Mouse (Mus musculus) G1E (cell line): Measurements from ENCODE around the gene Cryzl2.

ENCODE experiments used
- CTCF ChIP-seq: IDR thresholded peaks from 2 replicates; pipeline ENCODE4 v1.5.1; 2012; ENCODE audit warnings: low read depth, low read length, inconsistent platforms, mixed read lengths
- TAL1 ChIP-seq: conservative IDR thresholded peaks from 2 replicates; pipeline ENCODE4 v1.6.1; 2012; ENCODE audit warnings: low read depth, low read length, inconsistent platforms, mixed read lengths

DNA sequence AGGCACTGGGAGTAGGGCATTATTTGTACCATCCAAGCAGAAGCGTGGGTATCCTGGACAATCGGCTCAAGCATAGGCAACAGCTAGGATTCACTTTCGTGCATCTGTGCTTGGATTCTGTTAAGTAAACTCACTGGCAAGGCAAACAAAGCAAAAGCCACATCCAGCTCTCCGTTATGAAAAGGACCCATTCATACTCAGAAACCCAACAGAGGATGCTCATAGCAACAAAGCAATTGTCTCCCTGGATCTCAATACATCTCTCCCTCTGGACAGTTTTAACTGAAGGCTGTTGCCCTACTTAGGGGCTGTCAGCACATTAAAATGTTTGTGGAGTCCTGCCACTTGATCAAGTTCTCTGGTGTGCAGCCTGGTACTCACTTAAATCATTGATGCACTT lies 11.2 kb upstream of the Cryzl2 start:
- no peak for TF ChIP-seq CTCF
- TF ChIP-seq TAL1: no peak
